Mouse (Mus musculus) hindbrain, embryonic 15.5 days (tissue): Measurements from ENCODE around the gene Tfap4. TPM values are rescaled to one million over a fixed set of nuclear protein-coding genes. Genes with fewer than 3 reads are reported as not detected.

Experiments
- ATAC-seq: fragments of 200-750 bp; cut with Nextera tagmentation; 2 replicates; pipeline ENCODE4 v1.8.0; 2017; ENCODE audit warnings: low read depth, moderate number of reproducible peaks, moderate TSS enrichment; ENCODE audit not compliant: low FRiP score
- H3K27ac ChIP-seq: fragments of 300-500 bp; sonication (generic); replicated peaks from 2 replicates; pipeline ENCODE4 v1.5.1; 2015; ENCODE audit warnings: mild to moderate bottlenecking, inconsistent platforms
- H3K27me3 ChIP-seq: fragments of 300-500 bp; sonication (generic); 2 replicates; pipeline ENCODE4 v1.6.1; 2015; ENCODE audit warnings: control low read depth, inconsistent platforms
- H3K36me3 ChIP-seq: fragments of 300-500 bp; sonication (generic); 2 replicates; pipeline ENCODE4 v1.6.1; 2015; ENCODE audit warnings: control low read depth, inconsistent platforms
- H3K4me1 ChIP-seq: fragments of 300-500 bp; sonication (generic); replicated peaks from 2 replicates; pipeline ENCODE4 v1.6.1; 2015; ENCODE audit warnings: control low read depth, inconsistent platforms
- H3K4me2 ChIP-seq: fragments of 300-500 bp; sonication (generic); 2 replicates; pipeline ENCODE4 v1.6.1; 2015; ENCODE audit warnings: moderate library complexity, mild to moderate bottlenecking, inconsistent platforms
- H3K4me3 ChIP-seq: fragments of 300-500 bp; sonication (generic); 2 replicates; pipeline ENCODE4 v1.5.1; 2015; ENCODE audit warnings: mild to moderate bottlenecking, inconsistent platforms
- H3K9ac ChIP-seq: fragments of 300-500 bp; sonication (generic); 2 replicates; pipeline ENCODE4 v1.6.1; 2015; ENCODE audit warnings: inconsistent platforms
- H3K9me3 ChIP-seq: fragments of 300-500 bp; sonication (generic); 2 replicates; pipeline ENCODE4 v1.6.1; 2016; ENCODE audit warnings: control low read depth, inconsistent platforms
- WGBS: fragments of 180-500 bp; shearing (Covaris S2); methylation state at CpG from one replicate; pipeline ENCODE4 v1.1.7; 2015; 5-methylcytosine and 5-hydroxymethylcytosine counted together
- polyA plus RNA-seq: library from polyadenylated mRNA; unstranded; fragments of >200 nt; fragmentation: Nextera tagmentation; extraction: Ambion mirVana; gene quantifications from 2 replicates; pipeline ENCODE4 v1.2.1, GENCODE M21; 2015

The Tfap4 gene
- polyA plus RNA-seq = 7.2 and 8.2 TPM in 2 replicates

DNA sequence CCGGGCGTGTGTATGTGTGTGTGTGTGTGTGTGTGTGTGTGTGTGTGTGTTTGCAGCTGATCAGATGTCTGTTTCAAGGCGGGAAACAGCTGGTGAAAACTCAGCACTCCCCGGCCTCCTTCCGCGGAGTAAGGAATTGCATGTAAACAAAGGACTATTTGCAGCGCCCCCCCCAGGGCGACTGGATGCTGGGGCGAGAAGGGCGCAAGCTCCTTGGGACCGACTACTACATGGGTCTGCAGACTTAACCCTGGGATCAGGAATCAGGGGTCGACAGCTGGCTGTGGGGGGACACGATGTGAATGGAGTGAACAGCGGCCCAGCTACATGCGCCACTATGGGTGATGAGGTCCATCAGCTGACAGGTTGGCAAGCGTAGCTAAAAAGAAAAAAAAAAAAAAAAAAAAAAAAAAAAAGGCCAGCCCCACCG lies at the start of gene Tfap4:
Tfap4 (minus strand) TSS at position 140 of the 430 bp plus-strand sequence.
- Histone ChIP-seq H3K36me3 (no peaks in the 10 kb centered on the region), H3K4me1 (peaks cover 25% of the 10 kb centered on the region), H3K27ac (peak within 1 kb of the TSS; percentile 90), H3K9ac (peak within 1 kb of the TSS; percentile 62), H3K27me3 (no peaks in the 10 kb centered on the region), H3K9me3 (no peaks in the 10 kb centered on the region), H3K4me2 (peak within 1 kb of the TSS; percentile 85), H3K4me3 (peak within 1 kb of the TSS; percentile 58)
- ATAC-seq = peak; percentile 35
- WGBS = 1% methylated on average over 17 of the region's 17 CpGs

DNA sequence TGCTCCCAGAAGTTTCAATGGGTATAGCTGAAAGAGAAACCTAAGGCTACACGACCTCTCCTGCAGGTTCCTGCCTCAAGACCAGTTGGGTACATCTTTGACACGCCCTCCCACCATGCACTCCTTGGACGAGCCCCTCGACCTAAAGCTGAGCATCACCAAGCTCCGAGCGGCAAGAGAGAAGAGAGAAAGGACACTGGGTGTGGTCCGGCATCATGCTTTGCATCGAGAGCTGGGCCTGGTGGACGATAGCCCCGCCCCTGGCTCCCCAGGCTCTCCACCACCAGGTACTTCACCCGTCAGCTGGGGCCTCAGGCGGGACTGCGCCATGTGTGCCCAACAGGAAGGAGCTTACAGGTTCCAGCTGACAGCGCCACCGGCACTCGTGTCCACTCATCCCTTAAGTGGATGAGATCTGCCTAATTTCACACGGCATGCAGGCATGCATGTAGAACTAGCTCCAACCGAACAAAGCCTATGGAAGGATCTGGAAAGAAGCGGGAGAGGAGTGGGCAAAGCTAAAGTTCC lies 48.9 kb upstream of the Tfap4 start:
- H3K4me3 ChIP-seq = no peak overlapping the region
- no peaks in the 10 kb centered on the region for H3K27me3 ChIP-seq
- peaks cover 25% of the 10 kb centered on the region for H3K36me3 ChIP-seq
- ATAC-seq = 0 out of 2 replicates have a peak, but pooled peaks have one; percentile 14
- H3K4me2 ChIP-seq = no peak overlapping the region
- 88% methylated on average over 18 of the region's 19 CpGs for WGBS
- no peak overlapping the region for H3K9ac ChIP-seq
- peaks cover 35% of the 10 kb centered on the region for H3K4me1 ChIP-seq
- H3K9me3 ChIP-seq = no peaks in the 10 kb centered on the region
- H3K27ac ChIP-seq = no peak overlapping the region

DNA sequence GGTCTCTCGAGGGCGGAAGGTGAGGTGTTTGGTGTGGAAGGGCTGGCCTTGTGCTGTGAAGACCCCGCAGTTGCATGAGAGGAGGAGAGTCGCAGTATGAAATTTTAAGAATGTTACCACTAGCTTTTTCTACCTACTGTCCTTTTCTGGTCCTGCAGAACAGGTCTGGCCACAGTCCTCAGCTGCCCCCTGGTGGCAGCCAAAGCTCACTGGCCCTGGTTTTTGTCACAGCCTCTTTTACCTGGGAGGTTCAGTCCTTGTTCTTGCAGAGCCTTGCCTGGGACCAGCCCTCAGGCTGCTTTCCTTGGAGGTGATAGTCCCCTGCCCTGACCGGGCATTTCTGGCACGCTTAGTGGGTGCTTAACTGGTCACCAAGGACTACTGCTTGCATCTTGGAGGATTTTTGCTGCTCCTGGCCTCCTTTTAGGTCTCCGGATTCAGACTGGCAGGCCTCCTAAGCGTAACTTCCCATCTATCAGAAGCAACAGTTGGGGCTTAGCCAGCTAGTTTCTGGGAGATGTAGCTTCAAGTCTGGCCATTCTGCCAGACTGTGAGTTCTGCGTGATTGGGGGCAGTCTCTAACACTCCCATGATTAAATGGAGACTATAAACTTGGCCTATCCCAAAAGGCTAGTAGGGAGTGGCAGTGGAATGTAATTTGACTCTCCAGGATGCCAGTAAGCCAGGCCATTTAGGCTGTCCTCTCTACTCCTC lies 48.3 kb upstream of the Tfap4 start:
- Histone ChIP-seq H3K36me3 (peaks cover 19% of the 10 kb centered on the region), H3K27ac (peak overlapping the region; percentile 39; the same call in 1 of the 2 replicates), H3K4me1 (peaks cover 39% of the 10 kb centered on the region), H3K4me3 (no peak overlapping the region), H3K9me3 (no peaks in the 10 kb centered on the region), H3K4me2 (no peak overlapping the region), H3K27me3 (no peaks in the 10 kb centered on the region), H3K9ac (no peak overlapping the region)
- WGBS = 54% methylated on average over 9 of the region's 9 CpGs
- peak; percentile 49; the same call in 1 of the 2 replicates for ATAC-seq

DNA sequence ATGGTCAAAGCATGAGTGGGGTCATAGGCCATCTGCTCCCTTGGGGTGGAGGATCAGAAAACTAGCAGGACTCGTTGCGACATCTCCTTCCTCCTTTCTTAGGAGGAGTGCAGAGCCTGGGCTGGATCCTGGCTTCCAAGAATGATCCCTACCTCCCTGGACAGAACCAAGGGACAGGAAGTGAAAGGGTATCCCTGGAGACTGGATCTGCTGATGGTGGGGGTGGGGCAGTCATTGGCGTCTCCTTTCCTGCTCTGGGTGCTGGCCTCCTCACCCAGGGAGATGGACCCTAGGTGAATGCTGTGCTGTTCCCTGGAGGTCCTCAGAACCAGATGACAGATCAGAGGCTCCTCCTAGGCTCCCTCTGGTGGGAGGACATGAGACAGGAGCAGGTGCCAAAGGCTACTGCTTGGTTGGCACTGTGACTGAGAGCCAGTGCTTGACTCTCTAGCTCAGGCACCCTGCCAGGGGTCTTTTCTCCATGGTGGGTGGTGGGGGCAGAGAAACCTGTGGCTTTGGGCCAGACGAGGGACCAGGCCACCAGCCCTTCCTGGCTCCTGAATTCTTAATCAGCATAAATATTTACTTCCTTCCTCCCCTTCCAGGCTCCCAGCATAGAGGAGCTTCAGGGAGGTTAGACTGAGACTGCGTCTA lies 46.9 kb upstream of the Tfap4 start:
- Histone ChIP-seq H3K9ac (no peak overlapping the region), H3K4me3 (no peak overlapping the region), H3K9me3 (no peaks in the 10 kb centered on the region), H3K27me3 (no peaks in the 10 kb centered on the region), H3K27ac (peak overlapping the region; percentile 18; the same call in 1 of the 2 replicates), H3K4me2 (no peak overlapping the region), H3K4me1 (peaks cover 51% of the 10 kb centered on the region), H3K36me3 (peaks cover 12% of the 10 kb centered on the region)
- peak; percentile 15; the same call in 1 of the 2 replicates for ATAC-seq
- WGBS = 34% methylated on average over 5 of the region's 5 CpGs

DNA sequence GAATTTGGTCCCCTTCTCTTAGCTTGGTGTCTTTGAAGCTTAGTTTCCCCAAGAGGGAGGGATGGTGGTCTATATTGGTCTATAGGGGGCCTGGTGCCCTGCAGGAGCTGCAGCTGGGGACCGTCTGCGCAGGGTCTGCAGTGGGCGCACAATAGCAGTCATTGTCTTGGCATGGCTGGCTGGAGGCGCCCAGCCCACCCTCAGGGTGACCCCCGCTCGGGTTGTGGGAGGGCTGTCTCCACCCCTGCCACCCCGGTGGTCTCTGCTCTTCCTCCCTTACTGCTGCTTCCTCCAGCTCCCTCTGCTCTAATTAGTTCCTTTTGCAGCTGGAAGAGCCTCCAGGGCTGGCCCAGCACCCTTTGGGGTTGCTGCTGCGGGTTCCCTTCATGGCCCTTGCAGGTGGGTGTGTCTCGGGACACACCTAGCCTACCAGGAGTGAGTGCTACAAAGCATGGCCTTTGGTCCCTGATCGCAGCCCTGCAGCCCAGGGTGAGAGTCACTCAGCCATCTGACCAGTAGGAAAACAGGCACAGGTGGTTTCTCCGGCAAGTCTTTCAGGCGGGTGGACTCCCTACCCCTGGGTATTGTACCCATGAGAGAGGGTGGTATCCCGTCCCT lies 46.0 kb upstream of the Tfap4 start:
- ATAC-seq = no peak
- H3K4me3 ChIP-seq = no peak overlapping the region
- peaks cover 8% of the 10 kb centered on the region; the same call in 1 of the 2 replicates for H3K36me3 ChIP-seq
- no peak overlapping the region for H3K27ac ChIP-seq
- 54% methylated on average over 13 of the region's 13 CpGs for WGBS
- peaks cover 55% of the 10 kb centered on the region for H3K4me1 ChIP-seq
- H3K4me2 ChIP-seq = no peak overlapping the region
- no peak overlapping the region for H3K9ac ChIP-seq
- no peaks in the 10 kb centered on the region for H3K9me3 ChIP-seq
- H3K27me3 ChIP-seq = no peaks in the 10 kb centered on the region

DNA sequence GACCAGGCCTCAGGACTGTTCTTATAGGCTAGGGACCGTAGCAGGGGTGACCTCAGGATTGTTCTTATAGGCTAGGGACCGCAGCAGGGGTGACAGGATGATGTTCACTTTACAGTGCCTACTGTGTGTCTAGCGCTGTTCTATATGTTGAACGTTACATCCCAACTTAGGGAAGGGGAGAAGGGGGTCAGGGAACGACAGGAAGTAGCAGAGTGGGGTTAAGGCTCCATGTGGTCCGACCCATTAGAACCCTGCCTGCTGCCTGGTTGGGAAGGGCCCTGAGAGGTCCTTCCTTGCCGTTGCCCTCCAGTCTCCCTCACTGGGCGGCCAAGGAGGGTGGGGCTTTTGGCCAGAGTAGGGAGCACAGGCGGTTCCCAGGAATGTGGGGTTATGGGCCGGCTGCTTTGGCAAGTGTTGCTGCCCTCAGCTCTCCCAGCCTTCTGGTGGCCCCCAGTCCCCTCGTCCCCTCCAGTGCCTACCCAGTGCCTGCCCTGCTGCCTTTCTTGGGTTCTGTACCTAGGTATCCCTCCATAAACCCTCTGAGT lies 44.7 kb upstream of the Tfap4 start:
- ATAC-seq = no peak
- H3K4me1 ChIP-seq = peaks cover 59% of the 10 kb centered on the region

DNA sequence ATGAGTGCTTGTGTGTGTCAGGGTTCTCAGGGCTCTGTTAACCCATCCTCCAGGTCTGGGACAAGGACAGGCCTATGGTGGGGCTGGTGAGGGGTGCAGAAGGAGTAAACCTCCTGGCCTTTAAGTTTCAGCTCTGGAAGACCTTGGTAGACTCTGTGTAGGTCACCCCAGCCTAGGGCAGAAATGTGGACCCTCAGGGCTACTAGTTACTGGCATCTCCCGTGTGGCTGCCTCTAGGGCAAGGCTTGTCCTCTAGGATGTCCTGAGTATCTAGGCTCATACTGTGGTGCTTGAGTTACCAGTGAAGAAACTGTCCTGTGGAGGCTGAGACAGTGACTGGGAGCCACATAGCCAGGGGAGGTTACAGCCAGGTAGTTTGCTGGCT lies 43.8 kb upstream of the Tfap4 start:
- 56% methylated on average over 1 of the region's 1 CpGs for WGBS
- H3K4me2 ChIP-seq = no peak overlapping the region
- H3K4me1 ChIP-seq = peaks cover 68% of the 10 kb centered on the region
- H3K27me3 ChIP-seq = no peaks in the 10 kb centered on the region
- no peak for ATAC-seq
- H3K4me3 ChIP-seq = no peak overlapping the region
- H3K9ac ChIP-seq = no peak overlapping the region
- no peaks in the 10 kb centered on the region for H3K36me3 ChIP-seq
- no peaks in the 10 kb centered on the region for H3K9me3 ChIP-seq
- no peak overlapping the region for H3K27ac ChIP-seq

More for the DNA sequence above, 44.7 kb upstream of the Tfap4 start:
- H3K27ac ChIP-seq = no peak overlapping the region
- H3K9me3 ChIP-seq = no peaks in the 10 kb centered on the region
- H3K27me3 ChIP-seq = no peaks in the 10 kb centered on the region
- no peak overlapping the region for H3K9ac ChIP-seq
- 0 out of 2 replicates have a peak, but pooled peaks cover 4% of the 10 kb centered on the region for H3K36me3 ChIP-seq
- no peak overlapping the region for H3K4me3 ChIP-seq
- H3K4me2 ChIP-seq = no peak overlapping the region
- 75% methylated on average over 11 of the region's 11 CpGs for WGBS

DNA sequence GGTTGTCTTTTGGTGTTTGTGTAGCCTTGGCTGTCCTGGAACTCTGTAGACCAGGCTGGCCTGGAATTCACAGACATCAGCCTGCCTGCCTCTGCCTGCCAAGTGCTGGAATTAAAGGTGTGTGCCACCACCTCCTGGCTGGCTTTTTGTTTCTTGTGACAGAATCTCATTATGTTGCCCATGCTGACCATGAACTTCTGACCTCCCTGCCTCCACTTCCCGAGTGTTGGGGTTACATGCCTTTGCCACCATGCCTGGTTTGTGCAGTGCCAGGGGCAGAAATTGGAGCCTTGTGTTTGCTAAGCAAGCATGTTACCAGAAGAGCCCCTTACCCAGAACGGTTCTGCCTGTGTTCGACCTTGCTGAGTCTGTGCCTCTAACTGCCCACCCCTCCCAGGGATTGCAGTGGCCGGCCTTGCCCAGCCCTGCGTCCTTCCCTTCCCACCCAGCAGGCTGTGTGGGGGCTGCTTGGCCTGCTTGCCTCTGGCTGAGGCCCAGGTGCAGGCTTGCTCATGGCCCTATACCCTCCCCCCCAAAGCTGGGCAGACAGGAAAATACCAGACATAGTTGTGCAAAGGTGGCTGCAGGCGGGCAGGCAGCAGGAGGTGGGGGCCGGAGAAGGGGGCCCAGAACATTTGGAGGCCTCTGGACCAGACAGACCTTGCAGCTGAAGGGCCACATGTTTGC lies 43.3 kb upstream of the Tfap4 start:
- Histone ChIP-seq H3K9ac (no peak overlapping the region), H3K27ac (peak overlapping the region; percentile 38; the same call in 1 of the 2 replicates)

DNA sequence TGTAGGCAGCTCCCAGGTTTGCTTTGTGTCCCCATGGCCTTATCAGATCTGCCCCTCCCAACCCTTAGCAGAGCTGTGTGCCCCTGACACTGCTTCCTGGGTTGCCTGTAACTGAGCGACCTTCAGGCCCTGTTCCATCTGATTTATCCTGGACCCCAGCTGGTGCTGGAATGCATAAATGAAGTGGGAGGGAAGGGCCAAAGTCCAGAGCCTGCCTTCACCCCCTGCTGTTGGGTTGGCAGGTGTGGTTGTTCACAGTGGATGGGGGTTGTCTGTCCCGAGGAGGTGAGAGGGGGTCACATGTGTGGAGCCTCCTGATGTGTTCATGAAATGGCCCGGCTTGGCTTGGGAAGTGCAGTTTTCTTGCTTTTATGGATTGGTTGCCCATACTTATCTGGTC lies 42.5 kb upstream of the Tfap4 start:
- H3K27me3 ChIP-seq = no peaks in the 10 kb centered on the region
- no peaks in the 10 kb centered on the region for H3K9me3 ChIP-seq
- 12% methylated on average over 3 of the region's 3 CpGs for WGBS
- no peak for ATAC-seq
- peaks cover 75% of the 10 kb centered on the region for H3K4me1 ChIP-seq
- no peak overlapping the region for H3K9ac ChIP-seq
- peak overlapping the region; percentile 38; the same call in 1 of the 2 replicates for H3K27ac ChIP-seq
- no peak overlapping the region for H3K4me3 ChIP-seq
- no peak overlapping the region for H3K4me2 ChIP-seq
- no peaks in the 10 kb centered on the region for H3K36me3 ChIP-seq

More for the DNA sequence above, 43.3 kb upstream of the Tfap4 start:
- ATAC-seq = no peak
- no peak overlapping the region for H3K4me2 ChIP-seq
- H3K4me1 ChIP-seq = peaks cover 73% of the 10 kb centered on the region
- H3K4me3 ChIP-seq = no peak overlapping the region
- no peaks in the 10 kb centered on the region for H3K9me3 ChIP-seq
- no peaks in the 10 kb centered on the region for H3K27me3 ChIP-seq
- 30% methylated on average over 7 of the region's 7 CpGs for WGBS
- H3K36me3 ChIP-seq = no peaks in the 10 kb centered on the region

DNA sequence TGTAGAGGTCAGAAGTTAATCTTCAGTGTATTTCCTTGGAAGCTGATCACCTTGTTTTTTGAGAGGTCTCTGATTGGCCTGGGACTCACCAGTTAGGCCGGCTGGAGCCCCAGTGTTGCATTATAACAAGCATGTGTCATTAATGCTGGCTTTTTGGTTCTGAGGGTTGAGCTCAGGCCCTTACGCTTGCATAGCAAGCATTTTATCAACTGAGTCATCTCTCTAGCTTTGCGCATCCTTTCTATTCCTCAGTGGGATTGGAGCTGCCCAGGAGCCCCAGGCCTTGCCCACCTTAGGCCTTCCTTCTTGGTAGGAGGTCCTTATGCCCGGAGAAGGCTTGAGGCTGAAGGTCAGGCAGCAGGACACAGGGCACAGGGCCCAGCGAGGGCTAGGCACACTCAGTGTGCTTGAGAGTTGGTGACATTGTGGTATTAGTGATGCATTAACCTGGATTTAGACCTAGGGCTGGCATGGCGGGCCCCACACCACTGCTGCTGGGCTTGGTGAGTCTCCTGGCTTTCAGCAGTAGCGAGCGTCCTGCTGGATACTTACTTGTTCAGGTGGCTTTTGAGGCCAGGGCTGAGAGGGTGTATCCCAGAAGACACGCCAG lies 41.2 kb upstream of the Tfap4 start:
- no peak overlapping the region for H3K27ac ChIP-seq

DNA sequence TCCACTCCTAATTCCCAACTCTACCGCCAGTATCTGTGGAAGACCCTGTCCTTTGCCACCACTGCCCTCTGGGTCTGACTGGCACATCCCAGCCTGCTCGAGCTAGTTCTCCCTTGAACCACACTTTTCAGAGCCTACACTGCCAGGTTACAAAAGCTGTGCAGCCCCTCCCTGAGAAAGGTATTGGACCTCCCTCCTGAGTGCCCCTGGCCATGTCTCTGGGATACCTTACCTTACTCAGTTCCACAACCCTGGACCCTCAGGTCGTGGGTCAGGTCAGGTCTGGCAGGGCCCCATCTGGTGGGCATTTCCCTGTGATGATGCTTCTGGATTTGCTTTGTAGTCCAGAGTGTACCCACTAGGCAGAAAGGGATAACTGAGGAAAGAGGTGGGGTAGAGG lies 40.0 kb upstream of the Tfap4 start:
- no peak overlapping the region for H3K9ac ChIP-seq
- WGBS = 83% methylated on average over 3 of the region's 3 CpGs
- no peak for ATAC-seq
- H3K36me3 ChIP-seq = no peaks in the 10 kb centered on the region
- peaks cover 73% of the 10 kb centered on the region for H3K4me1 ChIP-seq
- no peaks in the 10 kb centered on the region for H3K27me3 ChIP-seq
- H3K4me3 ChIP-seq = no peak overlapping the region
- no peaks in the 10 kb centered on the region for H3K9me3 ChIP-seq
- 0 out of 2 replicates have a peak overlapping the region, but pooled peaks have one; percentile 32 for H3K27ac ChIP-seq
- no peak overlapping the region for H3K4me2 ChIP-seq

More for the DNA sequence above, 41.2 kb upstream of the Tfap4 start:
- H3K4me1 ChIP-seq = peaks cover 75% of the 10 kb centered on the region
- ATAC-seq = no peak
- no peaks in the 10 kb centered on the region for H3K36me3 ChIP-seq
- no peaks in the 10 kb centered on the region for H3K9me3 ChIP-seq
- H3K27me3 ChIP-seq = no peaks in the 10 kb centered on the region
- H3K9ac ChIP-seq = no peak overlapping the region
- WGBS = 80% methylated on average over 9 of the region's 9 CpGs
- H3K4me3 ChIP-seq = no peak overlapping the region
- no peak overlapping the region for H3K4me2 ChIP-seq
